ENCODE assay signal across 7 mouse cellular contexts in genomic region chr15:78624431-78624950, GRCm38 (mm10). TPM values are rescaled to one million over a fixed set of nuclear protein-coding genes. Genes with fewer than 3 reads are reported as not detected.
DNase-seq lines count a peak whose midpoint lies in the region; ATAC-seq lines count a peak whose summit lies in the region.

No protein-coding gene starts in this region.

- H3K4me2 ChIP-seq in hindbrain, embryonic 13.5 days = no peak overlapping the region
- no peak overlapping the region for H3K4me2 ChIP-seq in neural tube, embryonic 14.5 days (ENCODE audit: low read depth, low read length)

- peak; percentile 96 to 98 for DNase-seq in adrenal gland, adult (ENCODE audit: inconsistent age in 2 of 2, low spot score in 1 of 2)
- peak; percentile 90 for DNase-seq in brain, adult 2 months (ENCODE audit: low read depth, low spot score)
- DNase-seq in gastrocnemius, adult 8-10 months (ENCODE audit: low spot score in 2 of 2) = peak; percentile 72 to 78
- peak; percentile 50 to 72 for DNase-seq in layer of hippocampus, postnatal 36 days
- no peak for DNase-seq in thymus, postnatal 14 days

- H3K36me3 ChIP-seq in hindbrain, embryonic 13.5 days = no peaks in the 10 kb centered on the region
- no peaks in the 10 kb centered on the region for H3K36me3 ChIP-seq in neural tube, embryonic 14.5 days (ENCODE audit: control insufficient read depth, insufficient read depth, low read length)

- ATAC-seq in hindbrain, embryonic 13.5 days (ENCODE audit: low FRiP score) = peak; percentile 81
- ATAC-seq in neural tube, embryonic 14.5 days (ENCODE audit: low read depth) = peak; percentile 82

- H3K9ac ChIP-seq in hindbrain, embryonic 13.5 days = 0 out of 2 replicates have a peak overlapping the region, but pooled peaks have one; percentile 29
- H3K9ac ChIP-seq in neural tube, embryonic 14.5 days (replicated peaks; ENCODE audit: low read depth, low read length) = no peak overlapping the region

- 27% methylated on average over 13 of the region's 13 CpGs for WGBS in hindbrain, embryonic 13.5 days
- WGBS in neural tube, embryonic 14.5 days = 10% methylated on average over 13 of the region's 13 CpGs

- peaks cover 15% of the 10 kb centered on the region for H3K4me1 ChIP-seq in hindbrain, embryonic 13.5 days (replicated peaks)
- no peaks in the 10 kb centered on the region; the same call in 1 of the 2 replicates for H3K4me1 ChIP-seq in neural tube, embryonic 14.5 days (ENCODE audit: control insufficient read depth, insufficient read depth, low read length)

- peak overlapping the region; percentile 80 for H3K27ac ChIP-seq in hindbrain, embryonic 13.5 days
- peak overlapping the region; percentile 63 for H3K27ac ChIP-seq in neural tube, embryonic 14.5 days (ENCODE audit: low read depth, low read length)

- H3K4me3 ChIP-seq in hindbrain, embryonic 13.5 days = no peak overlapping the region
- no peak overlapping the region for H3K4me3 ChIP-seq in neural tube, embryonic 14.5 days (ENCODE audit: low read depth, low read length)

- 0 out of 2 replicates have a peak, but pooled peaks cover 13% of the 10 kb centered on the region for H3K27me3 ChIP-seq in hindbrain, embryonic 13.5 days
- H3K27me3 ChIP-seq in neural tube, embryonic 14.5 days (ENCODE audit: control insufficient read depth, insufficient read depth, low read length) = no peaks in the 10 kb centered on the region; the same call in 1 of the 2 replicates

- no peaks in the 10 kb centered on the region for H3K9me3 ChIP-seq in hindbrain, embryonic 13.5 days
- no peaks in the 10 kb centered on the region for H3K9me3 ChIP-seq in neural tube, embryonic 14.5 days (ENCODE audit: control insufficient read depth, low read length)

RNA-seq across cellular contexts. Expression of gene Cyth4, which starts 27.6 kb away (rescaled TPM):
- 1 to 10 TPM in 2 of 4 experiments, under 1 TPM in 2; 0.80 to 1.9 (median 1.1) TPM for total RNA-seq in gastrocnemius, adult 8-10 months (2022)
- polyA plus RNA-seq in hindbrain, embryonic 13.5 days (2015; fragmentation: Nextera tagmentation; extraction: Ambion mirVana) = 6.8 and 7.7 TPM in 2 replicates
- 10 to 100 TPM; 22.2 to 23.7 TPM for total RNA-seq in layer of hippocampus, postnatal 36 days (2021)
- polyA plus RNA-seq in neural tube, embryonic 14.5 days (2014; fragmentation: Nextera tagmentation; extraction: Ambion mirVana) = 2.0 and 3.7 TPM in 2 replicates

RNA-seq across cellular contexts. Expression of gene Rac2, which starts 51.9 kb away (rescaled TPM):
- 1 to 10 TPM in 2 of 4 experiments, not detected in 2; 1.1 to 1.3 TPM for total RNA-seq in gastrocnemius, adult 8-10 months (2022)
- polyA plus RNA-seq in hindbrain, embryonic 13.5 days (2015; fragmentation: Nextera tagmentation; extraction: Ambion mirVana) = 6.3 and 8.8 TPM in 2 replicates
- total RNA-seq in layer of hippocampus, postnatal 36 days (2021) = 1 to 10 TPM; 2.0 to 2.7 TPM
- polyA plus RNA-seq in neural tube, embryonic 14.5 days (2014; fragmentation: Nextera tagmentation; extraction: Ambion mirVana) = 6.9 and 9.0 TPM in 2 replicates

Comparison
In these comparisons a context has a peak if more than half of its experiments do, and no peak if none do; other contexts are left out.
1. RNA of gene Cyth4, which starts 27.6 kb away (total RNA-seq): 22.2 to 23.7 TPM in layer of hippocampus, postnatal 36 days; 0.80 to 1.9 TPM in gastrocnemius, adult 8-10 months; every median in the first group is over 4 times any median in the second.